In genomic region chr9:37421239-37421638, GRCm38 (mm10) we compare ENCODE assay signal across 9 mouse cellular contexts. TPM values are rescaled to one million over a fixed set of nuclear protein-coding genes. Genes with fewer than 3 reads are reported as not detected.
DNase-seq lines count a peak whose midpoint lies in the region; ATAC-seq lines count a peak whose summit lies in the region.
"Had no signal": no experiment of that assay in that cellular context is flagged by ENCODE, and none has a peak within 500 bp of the region (broad histone marks: within the 10 kb centered on the region; RNA-seq: fewer than 3 reads in every experiment).

No protein-coding gene starts in this region.

- intact Hi-C loops in left cerebral cortex, postnatal 25 days (cut with DNase I), result no loop called here

- H3K36me3 ChIP-seq in forebrain, embryonic 12.5 days (replicated peaks), result no peaks in the 10 kb centered on the region
- H3K36me3 ChIP-seq in limb, embryonic 10.5 days, result no peaks in the 10 kb centered on the region
- H3K36me3 ChIP-seq in midbrain, embryonic 11.5 days (ENCODE audit: control insufficient read depth, insufficient read depth, low read length), result no peaks in the 10 kb centered on the region

- DNase-seq in spleen, postnatal 36 days (ENCODE audit: low spot score in 2 of 2), result peak; percentile 22 to 33
- no peak for DNase-seq in spleen, adult 12 weeks (ENCODE audit: low spot score)
- no peak for DNase-seq in limb, embryonic 10.5 days (ENCODE audit: low spot score)
- DNase-seq in midbrain, embryonic 11.5 days (ENCODE audit: low spot score, missing footprints), result peak; percentile 90
- no peak for DNase-seq in left cerebral cortex, postnatal 25 days (ENCODE audit: low spot score in 2 of 2)
- no peak for DNase-seq in layer of hippocampus, postnatal 10 days (ENCODE audit: low spot score in 2 of 2)
- no peak for DNase-seq in frontal cortex, postnatal 10 days (ENCODE audit: low spot score in 2 of 2)

- no peaks in the 10 kb centered on the region for H3K9me3 ChIP-seq in forebrain, embryonic 12.5 days
- H3K9me3 ChIP-seq in limb, embryonic 10.5 days (replicated peaks), result no peaks in the 10 kb centered on the region
- no peaks in the 10 kb centered on the region for H3K9me3 ChIP-seq in midbrain, embryonic 11.5 days (ENCODE audit: control insufficient read depth, low read length)

- H3K27me3 ChIP-seq in forebrain, embryonic 12.5 days, result peaks cover 27% of the 10 kb centered on the region
- peaks cover 47% of the 10 kb centered on the region for H3K27me3 ChIP-seq in limb, embryonic 10.5 days (ENCODE audit: low read depth, poor library complexity, severe bottlenecking)
- H3K27me3 ChIP-seq in midbrain, embryonic 11.5 days (ENCODE audit: control insufficient read depth, insufficient read depth, low read length), result peaks cover 6% of the 10 kb centered on the region; the same call in 1 of the 2 replicates

- no peak overlapping the region for H3K27ac ChIP-seq in forebrain, embryonic 12.5 days
- H3K27ac ChIP-seq in limb, embryonic 10.5 days, result no peak overlapping the region
- no peak overlapping the region for H3K27ac ChIP-seq in midbrain, embryonic 11.5 days (ENCODE audit: low read depth, low read length)

- H3K4me2 ChIP-seq in forebrain, embryonic 12.5 days, result peak overlapping the region; percentile 50
- H3K4me2 ChIP-seq in midbrain, embryonic 11.5 days, result peak overlapping the region; percentile 27; the same call in 1 of the 2 replicates

- no peak overlapping the region for H3K9ac ChIP-seq in forebrain, embryonic 12.5 days
- H3K9ac ChIP-seq in midbrain, embryonic 11.5 days (ENCODE audit: low read length), result no peak overlapping the region; the same call in 1 of the 2 replicates

- no peak overlapping the region; the same call in 1 of the 2 replicates for H3K4me3 ChIP-seq in forebrain, embryonic 12.5 days (replicated peaks)
- peak overlapping the region; percentile 42; the same call in 1 of the 2 replicates for H3K4me3 ChIP-seq in limb, embryonic 10.5 days
- no peak overlapping the region for H3K4me3 ChIP-seq in midbrain, embryonic 11.5 days (ENCODE audit: low read depth, low read length)

- H3K4me1 ChIP-seq in forebrain, embryonic 12.5 days, result peaks cover 11% of the 10 kb centered on the region
- peaks cover 19% of the 10 kb centered on the region for H3K4me1 ChIP-seq in limb, embryonic 10.5 days
- H3K4me1 ChIP-seq in midbrain, embryonic 11.5 days (ENCODE audit: control insufficient read depth, insufficient read depth, low read length), result peaks cover 4% of the 10 kb centered on the region; the same call in 1 of the 2 replicates

- WGBS in forebrain, embryonic 12.5 days, result 36% methylated on average over 12 of the region's 12 CpGs
- 20% methylated on average over 12 of the region's 12 CpGs for WGBS in limb, embryonic 10.5 days
- WGBS in midbrain, embryonic 11.5 days, result 26% methylated on average over 12 of the region's 12 CpGs

- ATAC-seq in forebrain, embryonic 12.5 days (ENCODE audit: low FRiP score), result peak; percentile 27; the same call in 1 of the 2 replicates
- peak; percentile 63 for ATAC-seq in midbrain, embryonic 11.5 days (ENCODE audit: low FRiP score)

RNA-seq across cellular contexts. Expression of gene Robo3, which starts 11.8 kb away (rescaled TPM):
- polyA plus RNA-seq in forebrain, embryonic 12.5 days (2016; fragmentation: Nextera tagmentation; extraction: Ambion mirVana), result 22.7 and 24.1 TPM in 2 replicates
- polyA plus RNA-seq in limb, embryonic 10.5 days (2016; fragmentation: Nextera tagmentation; extraction: Ambion mirVana), result 0.10 TPM in 1 of 2 replicates, not detected in the other
- polyA plus RNA-seq in midbrain, embryonic 11.5 days (2014; fragmentation: Nextera tagmentation; extraction: Ambion mirVana), result 40.1 and 43.9 TPM in 2 replicates
- 10 to 100 TPM; 33.4 to 33.6 TPM for total RNA-seq in left cerebral cortex, postnatal 25 days (2021)
- total RNA-seq in layer of hippocampus, postnatal 10 days (2021), result 10 to 100 TPM; 14.9 to 22.8 TPM

RNA-seq across cellular contexts. Expression of gene Robo4, which starts 19.5 kb away (rescaled TPM):
- 4.8 and 5.4 TPM in 2 replicates for polyA plus RNA-seq in forebrain, embryonic 12.5 days (2016; fragmentation: Nextera tagmentation; extraction: Ambion mirVana)
- 9.9 and 10.3 TPM in 2 replicates for polyA plus RNA-seq in limb, embryonic 10.5 days (2016; fragmentation: Nextera tagmentation; extraction: Ambion mirVana)
- polyA plus RNA-seq in midbrain, embryonic 11.5 days (2014; fragmentation: Nextera tagmentation; extraction: Ambion mirVana), result 5.1 and 5.3 TPM in 2 replicates
- 1 to 10 TPM; 6.7 to 7.3 TPM for total RNA-seq in left cerebral cortex, postnatal 25 days (2021)
- total RNA-seq in layer of hippocampus, postnatal 10 days (2021), result 1 to 10 TPM; 6.9 to 8.3 TPM

RNA-seq across cellular contexts. Expression of gene Hepacam, which starts 54.1 kb away (rescaled TPM):
- polyA plus RNA-seq in forebrain, embryonic 12.5 days (2016; fragmentation: Nextera tagmentation; extraction: Ambion mirVana), result 0.08 and 0.18 TPM in 2 replicates
- 0.04 TPM in 1 of 2 replicates, not detected in the other for polyA plus RNA-seq in limb, embryonic 10.5 days (2016; fragmentation: Nextera tagmentation; extraction: Ambion mirVana)
- not detected in 2 replicates for polyA plus RNA-seq in midbrain, embryonic 11.5 days (2014; fragmentation: Nextera tagmentation; extraction: Ambion mirVana)
- total RNA-seq in left cerebral cortex, postnatal 25 days (2021), result 10 to 100 TPM; 56.9 to 63.7 TPM
- total RNA-seq in layer of hippocampus, postnatal 10 days (2021), result 10 to 100 TPM; 66.7 to 72.3 TPM
- polyA plus RNA-seq: embryonic facial prominence, embryonic 11.5 days had no signal

Comparison
In these comparisons a context has a peak if more than half of its experiments do, and no peak if none do; other contexts are left out.
1. DNase-seq: peak in spleen, postnatal 36 days (2 of 2) and midbrain, embryonic 11.5 days (single experiment); none in spleen, adult 12 weeks (single experiment), limb, embryonic 10.5 days (single experiment), left cerebral cortex, postnatal 25 days (0 of 2), layer of hippocampus, postnatal 10 days (0 of 2) and frontal cortex, postnatal 10 days (0 of 2).
2. RNA of gene Robo3, which starts 11.8 kb away (polyA plus RNA-seq): 40.1 to 43.9 TPM in midbrain, embryonic 11.5 days and 22.7 to 24.1 TPM in forebrain, embryonic 12.5 days; 0.10 TPM in limb, embryonic 10.5 days; every median in the first group is over 10 times any median in the second.